Mouse (Mus musculus): ENCODE results near the gene Hpcal1.

GRCm38 (mm10) chr12:17691320-17691876, 742 bp downstream of the Hpcal1 start:
- no peak for TF ChIP-seq CTCF (IDR thresholded peaks at IDR 0.05; ENCODE audit: low read depth, low read length)
- no peak for TF ChIP-seq POLR2A (IDR thresholded peaks at IDR 0.05; ENCODE audit: insufficient read depth, low read length)
